Mouse (Mus musculus) forebrain, postnatal 0 days (tissue): Measurements from ENCODE around the gene Dot1l. TPM values are rescaled to one million over a fixed set of nuclear protein-coding genes. Genes with fewer than 3 reads are reported as not detected.

Experiments
- ATAC-seq: fragments of 200-750 bp; cut with Nextera tagmentation; 2 replicates; pipeline ENCODE4 v1.8.0; 2017; ENCODE audit warnings: mild to moderate bottlenecking, moderate library complexity
- DNase-seq: peaks from one replicate; pipeline ENCODE4 v3.0.0-alpha.2; 2015
- H3K27ac ChIP-seq: fragments of 300-500 bp; sonication (generic); 2 replicates; pipeline ENCODE4 v1.5.1; 2014; ENCODE audit warnings: low read depth, mild to moderate bottlenecking, antibody characterized with exemption, low read length, moderate library complexity, mixed read lengths
- H3K27me3 ChIP-seq: fragments of 300-500 bp; sonication (generic); 2 replicates; pipeline ENCODE4 v1.6.1; 2014; ENCODE audit warnings: mild to moderate bottlenecking, low read length, mixed read lengths; ENCODE audit not compliant: insufficient read depth
- H3K36me3 ChIP-seq: fragments of 300-500 bp; sonication (generic); 2 replicates; pipeline ENCODE4 v1.6.1; 2014; ENCODE audit warnings: mild to moderate bottlenecking, moderate library complexity; ENCODE audit not compliant: insufficient read depth
- H3K4me1 ChIP-seq: fragments of 300-500 bp; sonication (generic); 2 replicates; pipeline ENCODE4 v1.6.1; 2014; ENCODE audit warnings: antibody characterized with exemption; ENCODE audit not compliant: insufficient read depth
- H3K4me2 ChIP-seq: fragments of 300-500 bp; sonication (generic); 2 replicates; pipeline ENCODE4 v1.6.1; 2014; ENCODE audit warnings: low read depth, mild to moderate bottlenecking, moderate library complexity
- H3K4me3 ChIP-seq: fragments of 300-500 bp; sonication (generic); 2 replicates; pipeline ENCODE4 v1.5.1; 2014; ENCODE audit warnings: low read depth, low read length, mixed read lengths
- H3K9ac ChIP-seq: fragments of 300-500 bp; sonication (generic); 2 replicates; pipeline ENCODE4 v1.6.1; 2014; ENCODE audit warnings: mild to moderate bottlenecking
- H3K9me3 ChIP-seq: fragments of 300-500 bp; sonication (generic); 2 replicates; pipeline ENCODE4 v1.6.1; 2016; ENCODE audit warnings: low read length
- CTCF ChIP-seq: sonication (generic); IDR thresholded peaks from 2 replicates; pipeline ENCODE4 v1.5.1; 2016; ENCODE audit warnings: antibody characterized with exemption, control low read depth, low read depth
- WGBS: fragments of 180-500 bp; shearing (Covaris S2); extraction: QIAGEN DNeasy Blood & Tissue Kit; methylation state at CpG from one replicate; pipeline ENCODE4 v1.1.7; 2014; 5-methylcytosine and 5-hydroxymethylcytosine counted together
- polyA plus RNA-seq: library from polyadenylated mRNA; unstranded; fragments of >200 nt; fragmentation: Nextera tagmentation; extraction: Ambion mirVana; gene quantifications from 2 replicates; pipeline ENCODE4 v1.2.1, GENCODE M21; 2015
- total RNA-seq: library from RNA; depleted of rRNA; stranded (reverse); fragments of >200 nt; gene quantifications from 2 replicates; pipeline ENCODE4 v1.2.3, GENCODE M21; 2014

The Dot1l gene
- total and polyA plus RNA-seq, 2 experiments from 2014 or later, result 8.5 to 15.9 TPM

- Histone ChIP-seq H3K4me3 (no peak overlapping the region), H3K9ac (no peak overlapping the region), H3K27me3 (no peaks in the 10 kb centered on the region), H3K36me3 (no peaks in the 10 kb centered on the region), H3K9me3 (no peaks in the 10 kb centered on the region), H3K27ac (no peak overlapping the region), H3K4me2 (no peak overlapping the region), H3K4me1 (no peaks in the 10 kb centered on the region)
- WGBS, result 56% methylated on average over 6 of the region's 6 CpGs
- DNase-seq (no peak), ATAC-seq (no peak)
- TF ChIP-seq CTCF, result no peak
Measured at GRCm38 (mm10) chr10:80818599-80819281, 63.7 kb downstream of the Dot1l start.

DNA sequence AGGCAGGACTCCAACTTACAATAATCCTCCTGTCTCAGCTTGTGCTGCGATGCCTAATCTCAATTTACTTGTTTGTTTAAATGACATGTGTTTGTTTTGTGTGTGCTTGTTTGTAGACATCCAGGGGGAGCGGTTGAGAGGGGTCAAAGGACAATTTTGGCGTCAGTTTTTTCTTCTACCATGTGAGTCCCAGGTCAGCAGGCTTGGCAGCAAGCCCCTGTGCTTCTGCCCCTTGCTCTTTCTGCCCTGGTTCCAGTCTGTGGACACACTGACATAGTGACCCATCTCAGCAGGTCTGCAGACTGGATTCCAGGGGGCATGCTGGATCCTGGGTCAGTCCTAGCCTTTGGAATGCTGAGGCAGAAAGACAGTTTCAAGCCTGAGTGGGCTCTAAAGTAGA, 64.4 kb downstream of the Dot1l start:
- Histone ChIP-seq H3K27ac (no peak overlapping the region), H3K9ac (no peak overlapping the region), H3K36me3 (no peaks in the 10 kb centered on the region), H3K4me2 (no peak overlapping the region), H3K27me3 (no peaks in the 10 kb centered on the region), H3K9me3 (no peaks in the 10 kb centered on the region), H3K4me1 (no peaks in the 10 kb centered on the region), H3K4me3 (no peak overlapping the region)
- ATAC-seq (no peak), DNase-seq (no peak)
- 56% methylated on average over 3 of the region's 3 CpGs for WGBS
- TF ChIP-seq CTCF, result no peak

DNA sequence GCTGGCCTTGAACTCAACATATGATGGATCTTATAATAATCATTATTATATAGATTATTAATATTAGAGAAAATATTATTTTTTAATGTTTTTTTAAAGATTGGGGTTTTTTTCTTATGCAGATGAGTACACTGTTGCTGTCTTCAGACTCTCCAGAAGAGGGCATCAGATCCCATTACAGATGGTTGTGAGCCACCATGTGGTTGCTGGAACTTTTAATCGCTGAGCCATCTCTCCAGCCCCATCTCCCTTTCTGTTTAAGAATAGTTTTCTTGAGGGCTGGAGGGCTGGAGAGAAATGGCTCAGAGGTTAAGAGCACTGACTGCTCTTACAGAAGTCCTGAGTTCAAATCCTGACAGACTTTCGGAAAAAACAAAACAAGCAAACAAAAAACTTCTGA, 67.0 kb downstream of the Dot1l start:
- H3K4me2 ChIP-seq, result no peak overlapping the region
- ATAC-seq (no peak), DNase-seq (no peak)
- WGBS, result 39% methylated on average over 2 of the region's 2 CpGs
- H3K27ac ChIP-seq, result no peak overlapping the region
- no peaks in the 10 kb centered on the region for H3K27me3 ChIP-seq
- H3K9me3 ChIP-seq, result no peaks in the 10 kb centered on the region
- TF ChIP-seq CTCF, result peak; percentile 66
- no peaks in the 10 kb centered on the region for H3K36me3 ChIP-seq
- H3K4me1 ChIP-seq, result no peaks in the 10 kb centered on the region
- H3K4me3 ChIP-seq, result no peak overlapping the region
- H3K9ac ChIP-seq, result no peak overlapping the region

DNA sequence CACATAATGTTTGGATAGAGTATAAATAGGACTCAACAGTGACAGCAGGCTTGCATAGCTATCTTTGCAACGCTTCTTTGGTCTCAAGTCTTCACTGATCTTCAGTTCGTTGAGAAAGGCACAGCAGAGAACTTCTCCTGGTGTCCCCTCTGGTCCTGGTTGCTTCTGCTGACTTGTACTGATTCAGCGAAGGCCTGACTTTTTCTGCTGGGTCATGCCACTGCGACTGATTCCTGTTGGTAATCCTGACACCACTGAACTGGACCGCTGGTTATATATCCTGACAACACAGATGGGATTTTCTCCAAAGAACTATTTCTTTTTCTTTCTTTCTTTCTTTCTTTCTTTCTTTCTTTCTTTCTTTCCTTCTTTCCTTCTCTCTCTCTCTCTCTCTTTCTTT, 67.5 kb downstream of the Dot1l start:
- Histone ChIP-seq H3K9me3 (no peaks in the 10 kb centered on the region), H3K27me3 (no peaks in the 10 kb centered on the region), H3K4me1 (no peaks in the 10 kb centered on the region), H3K27ac (no peak overlapping the region), H3K36me3 (no peaks in the 10 kb centered on the region), H3K4me2 (no peak overlapping the region), H3K4me3 (no peak overlapping the region), H3K9ac (no peak overlapping the region)
- no peak for TF ChIP-seq CTCF
- DNase-seq (no peak), ATAC-seq (no peak)
- WGBS, result 88% methylated on average over 5 of the region's 5 CpGs

DNA sequence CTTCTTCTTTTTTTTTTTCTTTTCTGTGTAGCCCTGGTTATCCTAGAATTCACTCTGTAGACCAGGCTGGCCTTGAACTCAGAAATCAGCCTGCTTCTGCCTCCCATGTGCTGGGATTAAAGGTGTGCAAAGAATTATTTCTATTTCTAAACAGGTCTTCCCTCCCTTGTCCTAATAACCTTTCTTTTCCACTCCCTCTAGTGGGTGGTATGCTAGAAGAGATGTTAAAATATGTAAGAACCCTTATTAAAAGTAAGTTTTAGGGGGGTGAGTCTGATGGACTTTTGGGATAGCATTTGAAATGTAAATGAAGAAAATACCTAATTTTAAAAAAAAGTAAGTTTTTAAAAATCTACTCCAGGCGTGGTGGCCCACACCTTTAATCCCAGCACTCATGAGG, 68.3 kb downstream of the Dot1l start:
- no peak for TF ChIP-seq CTCF
- 78% methylated on average over 1 of the region's 1 CpGs for WGBS
- H3K27ac ChIP-seq, result no peak overlapping the region
- no peak for ATAC-seq
- no peaks in the 10 kb centered on the region for H3K4me1 ChIP-seq
- DNase-seq, result no peak
- H3K27me3 ChIP-seq, result no peaks in the 10 kb centered on the region
- H3K4me2 ChIP-seq, result no peak overlapping the region
- H3K36me3 ChIP-seq, result no peaks in the 10 kb centered on the region
- no peaks in the 10 kb centered on the region for H3K9me3 ChIP-seq
- no peak overlapping the region for H3K4me3 ChIP-seq
- H3K9ac ChIP-seq, result no peak overlapping the region

- no peaks in the 10 kb centered on the region for H3K27me3 ChIP-seq
- H3K36me3 ChIP-seq, result peaks cover under 1% of the 10 kb centered on the region; the same call in 1 of the 2 replicates
- no peak overlapping the region for H3K27ac ChIP-seq
- H3K9ac ChIP-seq, result no peak overlapping the region
- WGBS, result 66% methylated on average over 8 of the region's 8 CpGs
- no peak for DNase-seq
- H3K4me1 ChIP-seq, result no peaks in the 10 kb centered on the region
- no peak for TF ChIP-seq CTCF
- no peak for ATAC-seq
- H3K9me3 ChIP-seq, result no peaks in the 10 kb centered on the region
- H3K4me2 ChIP-seq, result no peak overlapping the region
- no peak overlapping the region for H3K4me3 ChIP-seq
Measured at GRCm38 (mm10) chr10:80823847-80824643, 69.0 kb downstream of the Dot1l start.

DNA sequence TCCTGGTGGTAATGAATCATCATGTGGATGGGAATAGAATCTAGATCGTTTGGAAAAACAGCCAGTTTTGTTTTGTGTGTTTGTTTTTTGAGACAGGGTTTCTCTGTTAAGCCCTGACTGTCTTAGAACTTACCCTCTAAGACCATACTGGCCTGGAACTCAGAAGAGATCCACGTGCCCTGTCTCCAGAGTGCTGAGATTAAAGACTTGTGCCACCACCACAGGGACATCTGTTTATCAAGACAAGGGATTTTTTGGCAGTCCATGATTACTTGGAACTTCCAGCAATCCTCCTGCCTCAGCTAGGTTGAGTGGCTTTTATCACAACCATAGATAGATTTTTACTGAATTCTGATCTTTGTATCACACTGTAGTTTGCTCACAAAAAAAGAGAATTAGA, 69.8 kb downstream of the Dot1l start:
- Histone ChIP-seq H3K36me3 (peaks cover 9% of the 10 kb centered on the region), H3K9me3 (no peaks in the 10 kb centered on the region), H3K4me1 (no peaks in the 10 kb centered on the region), H3K4me3 (no peak overlapping the region), H3K27ac (no peak overlapping the region), H3K4me2 (no peak overlapping the region), H3K9ac (no peak overlapping the region), H3K27me3 (no peaks in the 10 kb centered on the region)
- TF ChIP-seq CTCF, result no peak
- ATAC-seq (no peak), DNase-seq (no peak)
- WGBS, result 74% methylated on average over 2 of the region's 2 CpGs
